Mouse (Mus musculus): ENCODE data around the gene Lcat. TPM values are rescaled to one million over a fixed set of nuclear protein-coding genes. Genes with fewer than 3 reads are reported as not detected.
"Not testable (repeated sequence)": the region's sequence is repeated elsewhere in the genome, so short reads cannot be mapped to it uniquely, and the experiment has no call there.

Lcat gene
- 1 to 10 TPM; 1.5 to 1.7 TPM for total RNA-seq (2021)
- long read RNA-seq, experiment 1, partial matches to known transcripts = 1 of 1 reads
- long read RNA-seq, experiment 1, other reads (novel, unspliced or antisense) = 0 of 1 reads
- long read RNA-seq, experiment 2 = 0 reads

GRCm38 (mm10) chr8:105943321-105943739 is at the start of gene Lcat:
Lcat (minus strand) TSS chr8:105943382.
- DNase-seq (ENCODE audit: low spot score in 2 of 2) = no peak

- no peak for DNase-seq (ENCODE audit: low spot score in 2 of 2)
Measured at GRCm38 (mm10) chr8:105992499-105992898, 49.3 kb upstream of the Lcat start.

GRCm38 (mm10) chr8:105991546-105991945 is 48.4 kb upstream of the Lcat start:
- DNase-seq (ENCODE audit: low spot score in 2 of 2) = no peak

GRCm38 (mm10) chr8:105990856-105991387 is 47.7 kb upstream of the Lcat start, which contains the start of gene Dus2:
Dus2 (plus strand) TSS chr8:105991337.
- DNase-seq (ENCODE audit: low spot score in 2 of 2) = peak; percentile 72 to 79

- no peak for DNase-seq (ENCODE audit: low spot score in 2 of 2)
Measured at GRCm38 (mm10) chr8:105988546-105988945, 45.4 kb upstream of the Lcat start.

- not testable (repeated sequence) for DNase-seq (ENCODE audit: low spot score in 2 of 2)
Measured at GRCm38 (mm10) chr8:105983406-105983805, 40.2 kb upstream of the Lcat start.

- no peak for DNase-seq (ENCODE audit: low spot score in 2 of 2)
Measured at GRCm38 (mm10) chr8:105981146-105981545, 38.0 kb upstream of the Lcat start.

- DNase-seq (ENCODE audit: low spot score in 2 of 2) = no peak
Measured at GRCm38 (mm10) chr8:105979325-105979724, 36.1 kb upstream of the Lcat start, which contains the start of gene Dpep3. Dpep3 (minus strand) TSS chr8:105979429.

- DNase-seq (ENCODE audit: low spot score in 2 of 2) = no peak
Measured at GRCm38 (mm10) chr8:105975363-105975762, 32.2 kb upstream of the Lcat start.

GRCm38 (mm10) chr8:105971019-105971720 is 28.0 kb upstream of the Lcat start:
- DNase-seq (ENCODE audit: low spot score in 2 of 2) = no peak

GRCm38 (mm10) chr8:105969367-105969766 is 26.2 kb upstream of the Lcat start:
- no peak for DNase-seq (ENCODE audit: low spot score in 2 of 2)

GRCm38 (mm10) chr8:105966692-105967311 is 23.6 kb upstream of the Lcat start:
- peak in 1 of 2 experiments; percentile 61 for DNase-seq (ENCODE audit: low spot score in 2 of 2)

GRCm38 (mm10) chr8:105965905-105966341 is 22.7 kb upstream of the Lcat start, which contains the start of gene Slc12a4:
Slc12a4 (minus strand) TSS chr8:105966097.
- peak; percentile 87 to 88 for DNase-seq (ENCODE audit: low spot score in 2 of 2)

- DNase-seq (ENCODE audit: low spot score in 2 of 2) = peak; percentile 45 to 72
Measured at GRCm38 (mm10) chr8:105965266-105965904, 22.2 kb upstream of the Lcat start.

- no peak for DNase-seq (ENCODE audit: low spot score in 2 of 2)
Measured at GRCm38 (mm10) chr8:105964506-105965265, 21.5 kb upstream of the Lcat start.

GRCm38 (mm10) chr8:105961536-105961935 is 18.4 kb upstream of the Lcat start:
- DNase-seq (ENCODE audit: low spot score in 2 of 2) = no peak

- no peak for DNase-seq (ENCODE audit: low spot score in 2 of 2)
Measured at GRCm38 (mm10) chr8:105961101-105961500, 17.9 kb upstream of the Lcat start.

GRCm38 (mm10) chr8:105959350-105959749 is 16.2 kb upstream of the Lcat start:
- no peak for DNase-seq (ENCODE audit: low spot score in 2 of 2)

- no peak for DNase-seq (ENCODE audit: low spot score in 2 of 2)
Measured at GRCm38 (mm10) chr8:105957813-105958212, 14.6 kb upstream of the Lcat start.

- DNase-seq (ENCODE audit: low spot score in 2 of 2) = no peak
Measured at GRCm38 (mm10) chr8:105956556-105956955, 13.4 kb upstream of the Lcat start.
